Mouse (Mus musculus) left cerebral cortex, adult 11 months (tissue): ENCODE measurements at regions not wholly inside any gene's neighbourhood (a gene's known extent, or its start where the extent isn't known, plus 50 kb on each side); places are given as distances from the start of the nearest gene placed in this dataset.

Experiments used
- DNase-seq: peaks from one replicate; pipeline ENCODE4 v3.0.0; 2022; ENCODE audit warnings: low spot score

DNA sequence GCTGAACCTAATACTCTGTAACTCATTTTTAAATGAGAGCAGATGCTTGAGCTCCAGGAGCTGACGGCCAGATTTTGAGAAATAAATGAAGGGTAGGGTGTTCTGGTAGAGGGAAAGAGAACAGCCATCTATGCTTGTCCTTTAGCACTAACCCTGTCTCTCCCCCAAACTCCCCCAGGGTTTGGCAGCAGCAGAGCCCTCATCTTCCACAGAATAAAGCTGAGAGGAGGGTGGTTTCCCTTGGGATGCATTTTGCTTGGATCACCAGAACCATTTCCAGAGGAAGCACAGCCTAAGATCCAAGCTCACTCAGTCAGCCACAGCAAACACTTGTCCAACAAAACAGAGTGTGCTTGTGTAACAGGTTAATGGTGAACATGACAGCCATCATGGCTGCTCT lies 464.8 kb upstream of the Marcks start:
- DNase-seq = no peak

GRCm38 (mm10) chr10:37602936-37603335 lies 464.2 kb upstream of the Marcks start:
- no peak for DNase-seq

DNA sequence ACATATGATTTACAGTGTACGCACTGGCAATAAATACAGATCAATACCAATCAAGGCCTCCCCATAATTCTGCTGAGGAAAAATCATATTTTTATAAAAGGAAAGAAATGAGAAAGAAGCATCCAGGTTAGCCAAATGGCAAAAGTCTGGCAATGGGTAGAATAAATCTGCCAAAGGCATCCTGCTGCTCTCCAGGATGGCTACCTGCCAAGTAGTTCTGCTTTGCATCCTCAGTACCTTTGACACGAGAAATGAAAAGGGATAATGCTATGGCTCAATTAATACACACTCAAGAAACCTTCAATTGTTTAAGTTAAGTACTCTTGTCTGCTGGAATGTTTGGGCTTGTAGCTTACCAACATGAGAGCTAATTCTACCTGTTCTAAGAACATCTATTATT lies 451.2 kb upstream of the Marcks start:
- DNase-seq = no peak

DNA sequence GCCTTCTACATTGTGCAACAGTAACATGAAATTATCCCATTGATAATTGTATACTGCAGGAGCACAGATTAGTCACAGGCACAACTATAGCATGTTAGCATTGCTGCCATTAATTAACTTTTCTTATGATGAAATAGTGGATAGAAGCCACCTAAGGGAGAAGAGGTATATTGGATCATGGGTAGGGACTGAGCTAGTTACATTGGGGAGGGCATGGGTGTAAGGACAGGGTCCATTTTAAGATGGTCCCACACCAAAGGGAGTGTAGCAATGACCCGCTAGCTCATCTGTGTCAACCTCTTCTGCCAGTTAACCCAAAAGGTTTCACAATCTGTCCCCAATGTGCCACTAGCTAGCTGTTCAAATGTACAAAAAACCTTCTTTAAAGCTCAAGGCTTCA lies 450.3 kb upstream of the Marcks start:
- no peak for DNase-seq

- DNase-seq = no peak
Measured at GRCm38 (mm10) chr10:37571171-37571570, 432.5 kb upstream of the Marcks start.

DNA sequence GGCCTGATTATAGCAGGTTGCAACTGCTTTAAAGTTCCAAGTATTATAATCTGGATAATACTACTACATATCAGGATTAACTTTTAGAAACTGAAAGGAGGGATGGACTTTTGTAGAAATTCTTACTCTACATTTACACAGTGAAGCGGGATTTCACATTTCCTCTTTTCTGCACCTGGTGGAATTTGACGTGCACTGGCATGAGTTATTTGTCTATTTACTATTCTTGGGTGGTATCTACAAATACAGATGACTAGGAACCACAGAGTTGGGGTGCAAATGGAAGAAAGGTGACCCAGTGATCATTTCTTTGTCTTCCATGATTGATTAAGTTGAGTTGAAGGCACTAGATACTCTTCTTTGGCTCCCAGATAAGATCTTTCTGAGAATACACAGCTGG lies 423.0 kb upstream of the Marcks start:
- DNase-seq = no peak

GRCm38 (mm10) chr10:37549446-37549845 lies 410.7 kb upstream of the Marcks start:
- DNase-seq = no peak

- DNase-seq = no peak
Measured at GRCm38 (mm10) chr10:37540703-37541102, 402.0 kb upstream of the Marcks start.

GRCm38 (mm10) chr10:37505966-37506615 lies 367.4 kb upstream of the Marcks start:
- DNase-seq = no peak

DNA sequence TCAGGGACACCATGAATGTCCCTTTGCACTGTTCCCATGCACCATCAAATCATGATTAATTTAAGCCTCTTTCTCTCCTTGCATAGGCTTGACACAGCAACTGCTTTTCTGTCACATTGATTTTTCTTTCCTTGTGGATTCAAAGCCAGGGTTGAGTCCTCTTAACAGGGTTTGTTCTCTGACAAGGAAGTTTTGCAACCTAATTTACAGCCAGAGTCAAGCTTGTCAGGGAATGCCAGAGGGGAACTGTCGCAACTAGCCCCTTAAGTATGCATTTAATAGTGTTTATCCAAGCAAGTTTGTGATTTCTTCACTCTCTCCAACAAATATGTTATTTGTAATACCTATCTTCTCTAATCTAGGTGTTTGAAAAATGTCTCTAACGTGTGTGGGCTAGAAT lies 365.7 kb upstream of the Marcks start:
- no peak for DNase-seq

DNA sequence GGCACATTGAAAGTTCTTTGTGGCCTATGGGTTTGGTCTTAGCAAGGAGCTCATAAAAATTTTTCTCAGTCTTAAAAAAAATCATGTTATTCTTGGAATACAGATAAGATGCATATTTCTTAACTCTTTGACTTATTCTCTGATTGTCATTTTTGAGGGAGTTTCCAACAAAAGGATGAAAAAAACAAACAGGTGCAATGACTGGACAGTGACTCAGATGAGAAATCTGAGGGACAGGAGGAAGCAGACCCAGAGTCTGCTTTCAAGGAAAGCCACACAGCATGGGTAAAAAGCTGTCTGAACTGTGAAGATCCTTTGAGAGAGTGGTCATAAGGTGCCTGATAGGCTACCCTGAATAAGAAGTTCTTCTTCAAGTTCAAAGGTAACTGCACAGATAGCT lies 363.8 kb upstream of the Marcks start:
- no peak for DNase-seq

DNA sequence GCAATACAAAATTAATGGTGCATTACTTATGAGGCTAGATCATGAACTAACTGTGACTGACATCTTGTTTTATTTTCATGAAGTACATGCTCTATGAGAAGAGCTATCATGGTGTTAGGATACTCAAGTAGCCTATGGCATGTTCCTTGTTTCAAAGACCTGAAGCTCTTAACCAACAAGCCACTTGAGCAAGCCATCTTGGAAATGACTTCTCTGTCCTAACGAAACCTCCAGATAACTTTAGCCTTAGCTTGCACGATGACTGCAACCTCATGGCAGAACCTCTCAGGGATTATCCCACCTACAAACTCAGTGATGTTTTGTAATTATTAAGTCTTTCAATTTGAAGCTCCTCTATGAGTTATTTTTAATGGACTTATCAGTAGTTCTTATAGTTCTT lies 362.3 kb upstream of the Marcks start:
- no peak for DNase-seq

DNA sequence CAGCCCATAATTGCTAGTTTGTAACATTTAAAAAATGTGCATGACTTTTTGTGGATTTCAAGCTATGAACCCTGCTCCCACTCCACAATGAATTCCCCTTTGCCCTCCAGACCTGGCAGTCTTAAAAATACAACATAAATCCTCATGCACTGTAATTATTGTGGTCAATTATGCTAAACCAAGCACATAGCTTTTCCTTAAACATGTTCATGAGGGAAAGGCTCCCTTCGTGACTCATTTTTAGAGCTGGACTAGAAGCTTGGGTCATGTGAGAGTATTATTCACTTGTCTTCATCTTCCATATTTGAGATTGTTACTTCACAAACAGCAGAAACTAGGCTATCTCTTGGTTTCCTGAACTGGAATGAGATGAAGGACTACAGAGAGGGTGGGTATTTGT lies 356.7 kb upstream of the Marcks start:
- no peak for DNase-seq

DNA sequence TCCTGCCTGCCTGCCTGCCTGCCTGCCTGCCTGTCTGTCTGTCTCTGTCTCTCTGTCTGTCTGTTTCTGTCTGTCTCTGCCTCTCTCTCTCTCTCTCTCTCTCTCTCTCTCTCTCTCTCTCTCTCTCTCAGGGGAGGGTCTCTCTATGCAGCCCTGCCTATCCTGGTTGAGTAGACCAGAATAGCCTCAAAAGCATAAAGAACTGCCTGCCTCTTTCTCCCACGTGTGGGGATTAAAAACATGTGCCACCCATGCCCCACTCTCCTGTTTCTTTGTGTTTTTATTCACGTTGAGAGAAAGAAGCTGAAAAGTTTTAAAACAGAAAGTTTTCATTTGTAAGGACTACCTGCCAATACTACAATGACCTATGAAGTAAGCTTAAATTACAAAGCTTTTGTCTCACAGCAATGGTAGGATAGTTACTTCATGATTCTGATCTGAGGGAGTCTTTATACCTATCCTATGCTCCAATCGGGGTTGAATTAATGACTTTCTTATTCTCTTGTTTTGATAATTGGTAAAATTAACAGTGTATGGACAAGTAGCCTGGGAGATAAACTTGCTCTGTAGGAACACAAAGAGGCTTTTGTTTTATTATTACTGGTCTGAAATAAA lies 355.9 kb upstream of the Marcks start:
- no peak for DNase-seq

DNA sequence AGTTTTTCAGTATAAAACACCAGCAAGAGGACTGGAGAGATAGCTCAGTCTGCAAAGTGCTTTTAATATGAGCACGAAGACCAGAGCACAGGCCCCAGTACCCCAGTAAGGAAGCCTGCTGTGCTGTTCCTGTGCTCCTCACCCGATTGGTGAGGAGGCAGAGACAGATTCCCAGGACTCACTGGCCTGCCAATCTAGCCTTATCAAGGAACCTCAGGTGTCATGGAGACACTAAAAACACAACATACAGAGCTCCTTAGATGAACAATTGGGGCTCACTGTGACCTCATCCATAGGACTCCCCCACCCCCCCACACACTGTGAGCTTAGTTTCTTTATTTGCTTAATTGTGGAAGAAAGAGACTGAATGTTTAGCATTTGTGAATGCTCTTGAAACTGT lies 355.4 kb upstream of the Marcks start:
- DNase-seq = no peak

- no peak for DNase-seq
Measured at GRCm38 (mm10) chr10:37484311-37485023, 345.7 kb upstream of the Marcks start.

DNA sequence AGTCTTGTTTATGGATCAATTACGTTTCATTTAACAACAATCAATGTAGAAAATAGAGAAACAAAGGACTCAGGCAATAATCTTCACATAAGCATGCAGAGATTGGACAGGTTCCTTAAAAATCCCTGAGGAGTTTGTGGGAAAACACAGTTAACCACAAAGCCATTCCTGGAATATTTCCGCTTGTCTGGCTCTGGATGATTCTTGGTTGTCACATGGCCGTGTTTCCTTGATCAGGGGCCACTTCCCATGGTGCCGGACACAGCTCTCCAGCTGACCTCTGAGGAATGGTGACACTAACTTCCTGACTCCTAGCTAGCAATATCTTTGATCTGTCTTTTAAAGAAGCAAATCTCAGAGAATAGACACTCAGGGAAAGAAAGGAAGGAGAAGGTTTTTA lies 344.8 kb upstream of the Marcks start:
- no peak for DNase-seq

DNA sequence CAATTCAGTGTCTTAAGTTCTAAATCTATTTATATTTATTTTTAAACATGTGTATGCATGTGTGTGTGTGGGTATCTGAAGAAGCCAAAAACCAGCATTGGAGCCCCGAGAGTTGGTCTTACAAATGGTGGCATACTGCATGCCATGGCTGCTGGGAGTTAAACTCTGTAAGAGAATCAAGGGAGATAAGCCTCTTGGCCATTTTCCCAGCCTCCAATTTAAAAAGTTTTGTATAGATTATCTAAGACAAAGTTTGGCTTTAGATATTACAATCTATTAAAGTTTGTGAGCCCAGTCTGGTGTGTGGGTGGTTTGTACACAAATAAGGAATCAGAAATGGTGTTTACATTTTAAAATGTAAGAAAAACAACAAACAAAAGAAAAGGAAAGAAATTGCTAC lies 343.2 kb upstream of the Marcks start:
- no peak for DNase-seq

DNA sequence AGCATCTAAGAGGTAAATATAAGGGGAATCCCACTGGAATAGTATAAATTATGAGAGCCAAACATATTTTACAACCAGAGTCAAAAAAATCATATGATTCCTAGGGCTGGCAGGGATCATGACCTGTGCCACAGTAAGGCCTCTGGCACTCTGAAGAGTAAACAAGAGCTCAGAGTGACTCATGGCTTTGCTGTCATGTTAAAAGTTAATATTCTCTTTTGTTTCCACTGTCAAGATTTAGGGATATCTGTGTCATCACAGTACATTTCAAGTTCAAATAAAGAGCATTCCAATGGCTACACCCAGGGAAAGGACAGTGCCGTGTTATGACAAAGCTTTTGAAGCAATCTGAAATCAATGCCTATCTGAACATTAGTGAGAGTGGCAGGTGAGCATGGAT lies 341.6 kb upstream of the Marcks start:
- no peak for DNase-seq

DNA sequence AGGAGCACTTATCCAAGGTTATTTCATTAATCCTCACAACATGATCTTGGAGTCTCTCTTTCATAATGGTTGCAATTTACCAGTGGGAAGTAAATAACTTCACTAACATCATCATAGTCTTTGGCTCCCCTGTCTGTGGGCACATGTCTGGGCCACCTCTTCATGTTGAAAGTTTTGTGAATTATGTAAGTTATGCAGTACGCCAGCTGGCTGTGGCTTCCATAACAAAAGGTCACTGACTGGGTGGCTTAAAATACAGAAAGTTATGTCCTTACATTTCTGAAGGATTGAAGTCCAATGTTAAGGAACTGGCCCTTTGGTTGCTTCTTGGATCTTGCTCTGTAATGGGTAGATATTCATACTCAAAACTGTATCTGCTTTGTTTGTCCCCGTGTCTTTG lies 339.4 kb upstream of the Marcks start:
- no peak for DNase-seq

DNA sequence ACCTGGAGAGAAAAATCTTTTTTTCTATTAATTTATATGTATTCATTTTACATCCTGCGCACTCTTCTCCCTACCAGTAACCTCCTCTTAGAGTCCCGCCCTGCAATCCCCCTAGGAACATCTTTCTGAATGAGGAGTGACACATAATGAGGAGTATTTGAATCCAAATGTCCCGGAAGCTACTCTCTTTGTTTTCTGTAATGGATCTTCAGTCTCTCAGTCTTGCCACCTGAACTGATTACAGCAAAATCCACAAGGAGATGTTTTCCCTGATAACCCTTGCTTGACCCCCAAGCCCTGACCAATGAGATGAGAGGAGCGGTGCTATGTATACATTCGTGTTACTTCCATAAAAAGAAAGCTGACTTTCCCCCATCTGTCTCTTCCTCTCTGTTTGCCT lies 334.4 kb upstream of the Marcks start:
- DNase-seq = no peak

GRCm38 (mm10) chr10:37457384-37457783 lies 318.7 kb upstream of the Marcks start:
- DNase-seq = no peak

DNA sequence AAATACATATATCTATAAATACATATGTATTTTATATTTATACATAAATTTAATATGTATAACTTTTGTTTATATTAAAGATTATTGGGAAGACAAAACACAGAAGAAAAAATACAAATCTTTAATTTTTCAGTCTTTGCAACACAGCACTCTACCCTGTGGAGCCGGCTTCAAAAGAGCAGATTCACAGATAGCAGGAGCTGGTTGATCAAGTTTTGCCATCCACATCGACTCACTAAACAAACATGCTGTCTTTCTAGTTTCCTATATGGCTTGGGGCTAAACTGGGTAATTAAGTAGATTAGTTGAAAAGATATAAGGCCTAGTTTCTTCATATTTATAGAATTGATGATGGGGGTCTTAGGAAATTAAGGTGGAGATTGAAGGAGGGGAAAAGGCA lies 311.2 kb upstream of the Marcks start:
- no peak for DNase-seq
